Mouse (Mus musculus) erythroblast, embryonic 14.5 days (primary cell): Measurements from ENCODE around the gene 4930402H24Rik.

Experiments used
- GATA1 ChIP-seq: IDR thresholded peaks from 2 replicates; pipeline ENCODE4 v1.6.1; 2012; ENCODE audit warnings: low read length, inconsistent platforms, mixed read lengths
- TAL1 ChIP-seq: IDR thresholded peaks from 3 replicates; pipeline ENCODE4 v1.6.1; 2012; ENCODE audit warnings: low read length, inconsistent platforms, mixed read lengths

- TF ChIP-seq GATA1 (no peak), TAL1 (no peak)
Observed at GRCm38 (mm10) chr2:130833699-130834098, 72.5 kb downstream of the 4930402H24Rik start.
